9 mouse cellular contexts compared by ENCODE assay signal in the genomic region with DNA sequence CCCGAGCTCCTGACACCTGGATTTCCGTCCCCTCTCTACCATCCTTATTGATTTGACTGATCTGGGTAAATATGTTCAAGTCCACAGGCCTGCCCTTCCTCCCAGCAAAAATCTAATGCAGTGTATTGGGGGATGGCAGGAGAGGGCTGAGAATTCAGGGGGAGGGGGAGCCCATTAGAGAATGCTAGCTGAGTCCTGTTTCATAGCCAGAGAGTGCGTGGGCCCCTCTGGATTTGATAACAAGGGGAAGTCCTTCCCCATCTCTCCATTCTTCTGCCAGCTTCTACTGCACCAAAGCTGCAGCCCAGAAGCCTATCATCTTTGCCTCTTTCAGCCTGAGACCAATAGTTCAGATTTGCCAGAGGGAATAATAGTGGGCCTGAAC. TPM values are rescaled to one million over a fixed set of nuclear protein-coding genes. Genes with fewer than 3 reads are reported as not detected.
DNase-seq lines count a peak whose midpoint lies in the region; ATAC-seq and TF ChIP-seq lines count a peak whose summit lies in the region.
"Had no signal": no experiment of that assay in that cellular context is flagged by ENCODE, and none has a peak within 500 bp of the region (broad histone marks: within the 10 kb centered on the region; RNA-seq: fewer than 3 reads in every experiment).

No protein-coding gene starts in this region.

- no peak overlapping the region for H3K27ac ChIP-seq in kidney, postnatal 0 days
- no peak overlapping the region for H3K27ac ChIP-seq in forebrain, postnatal 0 days (ENCODE audit: low read depth, low read length)
- no peak overlapping the region for H3K27ac ChIP-seq in midbrain, embryonic 12.5 days (replicated peaks)

- no peaks in the 10 kb centered on the region for H3K27me3 ChIP-seq in kidney, postnatal 0 days (ENCODE audit: insufficient read depth, low read length)
- peaks cover 6% of the 10 kb centered on the region; the same call in 1 of the 2 replicates for H3K27me3 ChIP-seq in forebrain, postnatal 0 days (ENCODE audit: insufficient read depth, low read length)
- H3K27me3 ChIP-seq in midbrain, embryonic 12.5 days, result peaks cover 49% of the 10 kb centered on the region

- H3K9ac ChIP-seq in kidney, postnatal 0 days (ENCODE audit: low read depth, low read length), result peak overlapping the region; percentile 86; the same call in 1 of the 2 replicates
- no peak overlapping the region for H3K9ac ChIP-seq in forebrain, postnatal 0 days
- no peak overlapping the region for H3K9ac ChIP-seq in midbrain, embryonic 12.5 days (replicated peaks)

- H3K4me3 ChIP-seq in kidney, postnatal 0 days (replicated peaks; ENCODE audit: low read depth, low read length), result 0 out of 2 replicates have a peak overlapping the region, but pooled peaks have one; percentile 78
- H3K4me3 ChIP-seq in forebrain, postnatal 0 days (ENCODE audit: low read depth, low read length), result no peak overlapping the region
- peak overlapping the region; percentile 65; the same call in 1 of the 2 replicates for H3K4me3 ChIP-seq in midbrain, embryonic 12.5 days

- H3K9me3 ChIP-seq in kidney, postnatal 0 days (replicated peaks; ENCODE audit: low read length), result no peaks in the 10 kb centered on the region
- H3K9me3 ChIP-seq in forebrain, postnatal 0 days (ENCODE audit: low read length), result no peaks in the 10 kb centered on the region
- H3K9me3 ChIP-seq in midbrain, embryonic 12.5 days, result no peaks in the 10 kb centered on the region

- TF ChIP-seq CTCF in kidney, postnatal 0 days (IDR thresholded peaks at IDR 0.05; ENCODE audit: low read depth), result no peak
- TF ChIP-seq CTCF in forebrain, postnatal 0 days (IDR thresholded peaks at IDR 0.05; ENCODE audit: low read depth), result no peak

- H3K4me2 ChIP-seq in kidney, postnatal 0 days (ENCODE audit: low read length), result peak overlapping the region; percentile 98
- peak overlapping the region; percentile 99 for H3K4me2 ChIP-seq in forebrain, postnatal 0 days (ENCODE audit: low read depth)
- H3K4me2 ChIP-seq in midbrain, embryonic 12.5 days (replicated peaks), result peak overlapping the region; percentile 90

- H3K36me3 ChIP-seq in kidney, postnatal 0 days (ENCODE audit: insufficient read depth, low read length), result no peaks in the 10 kb centered on the region
- H3K36me3 ChIP-seq in forebrain, postnatal 0 days (ENCODE audit: insufficient read depth), result no peaks in the 10 kb centered on the region
- H3K36me3 ChIP-seq in midbrain, embryonic 12.5 days, result no peaks in the 10 kb centered on the region

- intact Hi-C loops in gastrocnemius, postnatal 14 days (cut with DNase I; ENCODE audit: low total_unique reads), result no loop called here

- ATAC-seq in kidney, postnatal 0 days (replicated peaks; ENCODE audit: low FRiP score, low read depth), result no peak
- no peak for ATAC-seq in forebrain, postnatal 0 days
- no peak for ATAC-seq in midbrain, embryonic 12.5 days (ENCODE audit: low FRiP score, low read depth)

- H3K4me1 ChIP-seq in kidney, postnatal 0 days (replicated peaks; ENCODE audit: insufficient read depth, low read length), result no peaks in the 10 kb centered on the region; the same call in 1 of the 2 replicates
- 0 out of 2 replicates have a peak, but pooled peaks cover 6% of the 10 kb centered on the region for H3K4me1 ChIP-seq in forebrain, postnatal 0 days (ENCODE audit: insufficient read depth)
- H3K4me1 ChIP-seq in midbrain, embryonic 12.5 days, result peaks cover 19% of the 10 kb centered on the region

- 68% methylated on average over 3 of the region's 3 CpGs for WGBS in kidney, postnatal 0 days
- WGBS in forebrain, postnatal 0 days, result 39% methylated on average over 3 of the region's 3 CpGs
- WGBS in midbrain, embryonic 12.5 days, result 40% methylated on average over 3 of the region's 3 CpGs

- DNase-seq in kidney, postnatal 0 days (ENCODE audit: low spot score), result no peak
- DNase-seq in kidney, adult 8-10 months, result no peak
- DNase-seq in c-Kit-positive CD71-positive TER-119-positive erythroid progenitor cells, embryonic 14.5 days (ENCODE audit: low spot score), result peak; percentile 64
- DNase-seq in forebrain, postnatal 0 days, result no peak
- DNase-seq in gastrocnemius, postnatal 14 days, result no peak
- no peak for DNase-seq in gastrocnemius, postnatal 10 days
- no peak for DNase-seq in embryo, embryonic 10 days (ENCODE audit: low spot score)
- DNase-seq: cerebellum, adult 11-12 months had no signal

RNA-seq across cellular contexts. Expression of gene Tspan33, which starts 1.3 kb away (rescaled TPM):
- polyA plus RNA-seq in kidney, postnatal 0 days (2015; fragmentation: Nextera tagmentation; extraction: Ambion mirVana), result 24.9 and 25.2 TPM in 2 replicates
- 7.6 and 12.5 TPM in 2 replicates for total RNA-seq in forebrain, postnatal 0 days (2014; rRNA removed)
- polyA plus RNA-seq in forebrain, postnatal 0 days (2015; fragmentation: Nextera tagmentation; extraction: Ambion mirVana), result 6.8 and 9.4 TPM in 2 replicates
- 7.7 and 9.5 TPM in 2 replicates for polyA plus RNA-seq in midbrain, embryonic 12.5 days (2016; fragmentation: Nextera tagmentation; extraction: Ambion mirVana)
- 1 to 10 TPM; 2.9 to 3.8 TPM for total RNA-seq in gastrocnemius, postnatal 14 days (2021)
- total RNA-seq in gastrocnemius, postnatal 10 days (2021), result 1 to 10 TPM; 3.1 to 5.1 TPM

RNA-seq across cellular contexts. Expression of gene Smo, which starts 40.0 kb away (rescaled TPM):
- 26.4 and 27.5 TPM in 2 replicates for polyA plus RNA-seq in kidney, postnatal 0 days (2015; fragmentation: Nextera tagmentation; extraction: Ambion mirVana)
- total RNA-seq in forebrain, postnatal 0 days (2014; rRNA removed), result 28.0 and 38.2 TPM in 2 replicates
- polyA plus RNA-seq in forebrain, postnatal 0 days (2015; fragmentation: Nextera tagmentation; extraction: Ambion mirVana), result 4.4 and 8.3 TPM in 2 replicates
- 46.3 and 48.8 TPM in 2 replicates for polyA plus RNA-seq in midbrain, embryonic 12.5 days (2016; fragmentation: Nextera tagmentation; extraction: Ambion mirVana)
- total RNA-seq in gastrocnemius, postnatal 14 days (2021), result 10 to 100 TPM; 11.0 to 14.4 TPM
- total RNA-seq in gastrocnemius, postnatal 10 days (2021), result 10 to 100 TPM; 21.2 to 26.3 TPM
